In the genomic region with DNA sequence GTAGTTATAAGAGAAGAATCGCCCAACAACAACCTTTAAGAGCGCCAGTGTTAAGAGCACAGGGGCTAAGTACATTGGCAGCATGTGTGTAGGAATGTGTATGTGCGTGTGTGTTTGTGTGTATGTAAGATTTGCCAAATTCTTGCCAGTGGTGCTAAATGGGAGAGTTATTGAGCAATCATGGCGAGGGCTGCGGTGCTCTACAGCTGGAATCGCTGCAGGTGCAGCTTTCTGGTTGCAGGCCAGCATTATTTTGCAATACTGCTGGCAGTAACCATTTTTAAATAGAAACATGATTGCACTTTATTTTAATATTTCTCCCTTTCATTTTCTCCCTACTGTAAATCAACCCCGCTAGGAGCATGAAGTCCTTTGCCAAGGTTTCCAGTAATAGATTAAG, we compare ENCODE assay signal across 18 mouse cellular contexts.
A peak's percentile ranks its signal among the peaks of the same experiment; 100 is the strongest.
DNase-seq lines count a peak whose midpoint lies in the region; ATAC-seq and TF ChIP-seq lines count a peak whose summit lies in the region.
"Had no signal": no experiment of that assay in that cellular context is flagged by ENCODE, and none has a peak within 500 bp of the region (broad histone marks: within the 10 kb centered on the region; RNA-seq: fewer than 3 reads in every experiment).

No protein-coding gene starts in this region.

- no peaks in the 10 kb centered on the region for H3K9me3 ChIP-seq in heart, embryonic 11.5 days (replicated peaks; ENCODE audit: control insufficient read depth, low read length)
- H3K9me3 ChIP-seq in hindbrain, postnatal 0 days (ENCODE audit: low read length), result no peaks in the 10 kb centered on the region
- H3K9me3 ChIP-seq: embryonic facial prominence, embryonic 12.5 days; limb, embryonic 10.5 days; liver, embryonic 12.5 days; midbrain, embryonic 12.5 days; neural tube, embryonic 13.5 days had no signal

- H3K4me2 ChIP-seq in heart, embryonic 11.5 days, result no peak overlapping the region
- H3K4me2 ChIP-seq in hindbrain, postnatal 0 days (ENCODE audit: low read depth, low read length), result no peak overlapping the region
- H3K4me2 ChIP-seq: embryonic facial prominence, embryonic 12.5 days; liver, embryonic 12.5 days; midbrain, embryonic 12.5 days; neural tube, embryonic 13.5 days had no signal

- no peaks in the 10 kb centered on the region for H3K36me3 ChIP-seq in heart, embryonic 11.5 days (ENCODE audit: control insufficient read depth, insufficient read depth, low read length)
- no peaks in the 10 kb centered on the region for H3K36me3 ChIP-seq in hindbrain, postnatal 0 days (ENCODE audit: insufficient read depth, low read length)
- H3K36me3 ChIP-seq: embryonic facial prominence, embryonic 12.5 days; limb, embryonic 10.5 days; liver, embryonic 12.5 days; midbrain, embryonic 12.5 days; neural tube, embryonic 13.5 days had no signal

- intact Hi-C loops in gastrocnemius, postnatal 36 days (cut with DNase I), result no loop called here

- H3K9ac ChIP-seq in heart, embryonic 11.5 days (ENCODE audit: low read depth, low read length), result no peak overlapping the region
- no peak overlapping the region for H3K9ac ChIP-seq in hindbrain, postnatal 0 days (replicated peaks; ENCODE audit: low read length)
- H3K9ac ChIP-seq: embryonic facial prominence, embryonic 12.5 days; liver, embryonic 12.5 days; midbrain, embryonic 12.5 days; neural tube, embryonic 13.5 days had no signal

- ATAC-seq in heart, embryonic 11.5 days (replicated peaks; ENCODE audit: insufficient number of reproducible peaks, low FRiP score, low TSS enrichment), result no peak
- ATAC-seq in hindbrain, postnatal 0 days, result no peak
- ATAC-seq: liver, embryonic 12.5 days had no signal

- no peaks in the 10 kb centered on the region for H3K27me3 ChIP-seq in heart, embryonic 11.5 days (ENCODE audit: control insufficient read depth, insufficient read depth, low read length)
- H3K27me3 ChIP-seq in hindbrain, postnatal 0 days (ENCODE audit: insufficient read depth, low read length), result no peaks in the 10 kb centered on the region
- H3K27me3 ChIP-seq: embryonic facial prominence, embryonic 12.5 days; liver, embryonic 12.5 days; midbrain, embryonic 12.5 days; neural tube, embryonic 13.5 days had no signal

- H3K27ac ChIP-seq in heart, embryonic 11.5 days (ENCODE audit: low read depth, low read length), result no peak overlapping the region
- no peak overlapping the region for H3K27ac ChIP-seq in hindbrain, postnatal 0 days
- H3K27ac ChIP-seq: embryonic facial prominence, embryonic 12.5 days; left cerebral cortex, adult 2 months; limb, embryonic 10.5 days; liver, embryonic 12.5 days; macrophage; midbrain, embryonic 12.5 days; neural tube, embryonic 13.5 days had no signal

- DNase-seq in heart, adult 8-10 months (ENCODE audit: low spot score), result peak; percentile 4
- DNase-seq in 3134 (ENCODE audit: extremely low read depth, insufficient read length, low spot score) (peak; percentile 48), adipocyte (ENCODE audit: low spot score) (peak; percentile 24)
- DNase-seq in gastrocnemius, postnatal 36 days, result peak; percentile 20 to 36
- no peak for DNase-seq in hindbrain, postnatal 0 days (ENCODE audit: low spot score)
- DNase-seq in right cerebral cortex, postnatal 14 days, result no peak
- DNase-seq: cerebellum, adult 8-10 months; kidney, adult 2 months; kidney, postnatal 14 days; right cerebral cortex, postnatal 4 days had no signal

- WGBS in heart, embryonic 11.5 days (ENCODE audit: insufficient replicate concordance), result 85% methylated on average over 7 of the region's 7 CpGs
- 91% methylated on average over 7 of the region's 7 CpGs for WGBS in hindbrain, postnatal 0 days

- no peak overlapping the region for H3K4me3 ChIP-seq in heart, embryonic 11.5 days (ENCODE audit: low read depth, low read length)
- H3K4me3 ChIP-seq in hindbrain, postnatal 0 days (ENCODE audit: low read length), result no peak overlapping the region
- H3K4me3 ChIP-seq: embryonic facial prominence, embryonic 12.5 days; left cerebral cortex, adult 2 months; limb, embryonic 10.5 days; liver, embryonic 12.5 days; midbrain, embryonic 12.5 days; neural tube, embryonic 13.5 days had no signal

- TF ChIP-seq CTCF in hindbrain, postnatal 0 days (IDR thresholded peaks at IDR 0.05; ENCODE audit: low read depth), result no peak

- no peaks in the 10 kb centered on the region for H3K4me1 ChIP-seq in heart, embryonic 11.5 days (ENCODE audit: control insufficient read depth, insufficient read depth, low read length)
- no peaks in the 10 kb centered on the region for H3K4me1 ChIP-seq in hindbrain, postnatal 0 days (ENCODE audit: insufficient read depth, low read length)
- H3K4me1 ChIP-seq: embryonic facial prominence, embryonic 12.5 days; limb, embryonic 10.5 days; liver, embryonic 12.5 days had no signal

Comparison
In these comparisons a context has a peak if more than half of its experiments do, and no peak if none do; other contexts are left out.
1. DNase-seq: peak in heart, adult 8-10 months (single experiment), 3134 (single experiment), adipocyte (single experiment) and gastrocnemius, postnatal 36 days (2 of 2); none in hindbrain, postnatal 0 days (single experiment) and right cerebral cortex, postnatal 14 days (single experiment).